Mouse (Mus musculus) limb, embryonic 10.5 days (tissue): ENCODE measurements at regions not wholly inside any gene's neighbourhood (a gene's known extent, or its start where the extent isn't known, plus 50 kb on each side); places are given as distances from the start of the nearest gene placed in this dataset.

Source experiments
- DNase-seq: peaks from one replicate; pipeline ENCODE4 v3.0.0-alpha.2; 2017; ENCODE audit warnings: low spot score
- H3K27ac ChIP-seq: fragments of 300-500 bp; sonication (generic); 2 replicates; pipeline ENCODE4 v1.5.1; 2016; ENCODE audit warnings: mild to moderate bottlenecking
- H3K27me3 ChIP-seq: fragments of 300-500 bp; sonication (generic); 2 replicates; pipeline ENCODE4 v1.6.1; 2016; ENCODE audit warnings: low read depth, mild to moderate bottlenecking; ENCODE audit not compliant: poor library complexity, severe bottlenecking
- H3K36me3 ChIP-seq: fragments of 300-500 bp; sonication (generic); 2 replicates; pipeline ENCODE4 v1.6.1; 2016; ENCODE audit warnings: mild to moderate bottlenecking, moderate library complexity
- H3K4me1 ChIP-seq: fragments of 300-500 bp; sonication (generic); 2 replicates; pipeline ENCODE4 v1.6.1; 2016
- H3K4me3 ChIP-seq: fragments of 300-500 bp; sonication (generic); 2 replicates; pipeline ENCODE4 v1.5.1; 2016; ENCODE audit warnings: mild to moderate bottlenecking, moderate library complexity
- H3K9me3 ChIP-seq: fragments of 300-500 bp; sonication (generic); replicated peaks from 2 replicates; pipeline ENCODE4 v1.6.1; 2016; ENCODE audit warnings: mild to moderate bottlenecking
- WGBS: fragments of 180-500 bp; shearing (Covaris S2); methylation state at CpG from one replicate; pipeline ENCODE4 v1.1.7; 2016; 5-methylcytosine and 5-hydroxymethylcytosine counted together

- WGBS: 77% methylated on average over 5 of the region's 5 CpGs
- Histone ChIP-seq H3K4me1 (peaks cover 5% of the 10 kb centered on the region), H3K4me3 (no peak overlapping the region), H3K9me3 (no peaks in the 10 kb centered on the region), H3K36me3 (no peaks in the 10 kb centered on the region), H3K27me3 (no peaks in the 10 kb centered on the region), H3K27ac (no peak overlapping the region)
- DNase-seq: no peak
Observed at GRCm38 (mm10) chr15:56817204-56818157, 659.9 kb downstream of the Slc22a22 start.

GRCm38 (mm10) chr15:56813876-56814275 lies 663.5 kb downstream of the Slc22a22 start:
- WGBS: 16% methylated on average over 5 of the region's 5 CpGs
- no peaks in the 10 kb centered on the region for H3K9me3 ChIP-seq
- no peaks in the 10 kb centered on the region for H3K27me3 ChIP-seq
- H3K36me3 ChIP-seq: no peaks in the 10 kb centered on the region
- no peak overlapping the region for H3K4me3 ChIP-seq
- H3K27ac ChIP-seq: no peak overlapping the region
- DNase-seq: no peak
- peaks cover 10% of the 10 kb centered on the region for H3K4me1 ChIP-seq

GRCm38 (mm10) chr15:56810151-56810550 lies 667.3 kb downstream of the Slc22a22 start:
- DNase-seq: peak; percentile 31
- WGBS: 42% methylated on average over 13 of the region's 13 CpGs
- Histone ChIP-seq H3K36me3 (no peaks in the 10 kb centered on the region), H3K27ac (no peak overlapping the region), H3K27me3 (no peaks in the 10 kb centered on the region), H3K4me1 (peaks cover 17% of the 10 kb centered on the region), H3K4me3 (no peak overlapping the region), H3K9me3 (no peaks in the 10 kb centered on the region)

DNA sequence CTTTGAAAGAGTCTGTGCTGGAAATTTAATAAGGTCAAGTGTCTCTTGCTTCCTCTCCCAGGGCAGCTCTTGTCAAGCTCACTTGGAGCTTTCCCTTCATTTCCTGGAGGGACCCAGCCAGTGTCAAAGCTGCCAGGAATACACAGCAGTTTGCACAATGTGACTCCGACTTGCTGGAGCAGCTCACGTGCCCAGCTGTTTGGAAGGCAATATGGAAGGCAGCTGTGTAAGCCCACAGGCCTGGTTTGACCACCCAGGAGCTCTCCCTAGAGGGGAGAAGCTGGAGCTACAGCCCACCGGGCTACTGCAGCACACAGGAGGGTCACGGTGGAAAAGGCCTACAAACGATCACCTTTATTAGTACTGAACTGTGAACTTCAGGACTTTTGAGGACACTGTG lies 669.8 kb downstream of the Slc22a22 start:
- Histone ChIP-seq H3K4me1 (peaks cover 12% of the 10 kb centered on the region; the same call in 1 of the 2 replicates), H3K9me3 (no peaks in the 10 kb centered on the region)
- 39% methylated on average over 5 of the region's 5 CpGs for WGBS

GRCm38 (mm10) chr15:56801933-56802332 lies 675.5 kb downstream of the Slc22a22 start:
- H3K27me3 ChIP-seq: no peaks in the 10 kb centered on the region
- DNase-seq: no peak
- WGBS: 93% methylated on average over 2 of the region's 2 CpGs

More for the DNA sequence above, 669.8 kb downstream of the Slc22a22 start:
- no peaks in the 10 kb centered on the region for H3K36me3 ChIP-seq
- H3K27ac ChIP-seq: peak overlapping the region; percentile 39; the same call in 1 of the 2 replicates
- H3K4me3 ChIP-seq: no peak overlapping the region
- no peaks in the 10 kb centered on the region for H3K27me3 ChIP-seq
- DNase-seq: peak; percentile 63

DNA sequence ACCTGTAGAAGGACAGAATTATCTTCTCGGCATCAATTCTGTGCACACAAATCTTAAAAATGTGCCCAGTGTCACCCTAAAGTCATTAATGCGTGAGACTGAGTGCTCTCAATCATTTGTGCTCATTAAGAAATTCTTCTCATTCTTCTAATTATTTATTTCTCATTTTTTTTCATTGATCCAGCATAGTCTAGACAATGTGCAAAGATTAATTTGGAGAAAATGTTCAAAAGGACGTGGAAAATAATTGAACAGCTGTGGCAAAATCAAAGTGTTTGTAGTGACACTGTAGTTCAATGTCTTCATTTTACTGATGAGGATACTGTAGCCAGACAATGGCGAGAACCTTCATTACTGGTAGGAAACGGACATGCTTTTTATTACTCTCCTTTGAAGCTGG lies 702.0 kb downstream of the Slc22a22 start:
- no peaks in the 10 kb centered on the region for H3K9me3 ChIP-seq
- H3K27ac ChIP-seq: no peak overlapping the region
- DNase-seq: no peak
- 61% methylated on average over 5 of the region's 5 CpGs for WGBS
- no peaks in the 10 kb centered on the region for H3K36me3 ChIP-seq
- H3K27me3 ChIP-seq: no peaks in the 10 kb centered on the region
- H3K4me3 ChIP-seq: no peak overlapping the region
- no peaks in the 10 kb centered on the region for H3K4me1 ChIP-seq

More at GRCm38 (mm10) chr15:56801933-56802332, 675.5 kb downstream of the Slc22a22 start:
- Histone ChIP-seq H3K9me3 (no peaks in the 10 kb centered on the region), H3K4me1 (peaks cover under 1% of the 10 kb centered on the region; the same call in 1 of the 2 replicates), H3K4me3 (no peak overlapping the region), H3K27ac (no peak overlapping the region), H3K36me3 (no peaks in the 10 kb centered on the region)

GRCm38 (mm10) chr15:56774648-56775393 lies 702.6 kb downstream of the Slc22a22 start:
- Histone ChIP-seq H3K4me3 (no peak overlapping the region), H3K27ac (no peak overlapping the region), H3K36me3 (no peaks in the 10 kb centered on the region), H3K27me3 (no peaks in the 10 kb centered on the region), H3K9me3 (no peaks in the 10 kb centered on the region), H3K4me1 (no peaks in the 10 kb centered on the region)
- WGBS: 22% methylated on average over 9 of the region's 9 CpGs
- DNase-seq: no peak

DNA sequence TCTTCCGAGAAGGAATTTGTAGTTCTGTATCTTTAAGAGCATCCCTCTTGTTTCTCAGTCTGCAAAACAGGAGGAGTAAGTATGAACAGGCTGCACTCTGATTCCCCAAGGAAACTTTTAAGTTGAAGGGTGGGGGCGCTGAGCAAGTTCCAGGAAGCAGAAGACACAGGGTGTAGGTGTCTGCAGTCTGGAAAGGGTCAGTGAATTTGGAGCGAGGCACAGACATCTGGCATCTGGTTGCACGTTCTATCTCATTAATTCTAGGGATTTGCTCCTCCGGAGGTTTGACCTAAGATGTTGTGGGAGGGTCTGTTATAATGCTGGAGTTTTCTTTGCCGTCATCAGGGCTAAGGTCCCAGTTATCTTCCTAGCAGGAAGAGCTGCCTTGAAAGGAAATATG lies 711.1 kb downstream of the Slc22a22 start:
- DNase-seq: no peak
- 42% methylated on average over 6 of the region's 6 CpGs for WGBS
- H3K4me3 ChIP-seq: no peak overlapping the region
- H3K27me3 ChIP-seq: no peaks in the 10 kb centered on the region
- no peaks in the 10 kb centered on the region for H3K36me3 ChIP-seq
- no peaks in the 10 kb centered on the region for H3K9me3 ChIP-seq
- no peak overlapping the region for H3K27ac ChIP-seq
- H3K4me1 ChIP-seq: peaks cover 12% of the 10 kb centered on the region

DNA sequence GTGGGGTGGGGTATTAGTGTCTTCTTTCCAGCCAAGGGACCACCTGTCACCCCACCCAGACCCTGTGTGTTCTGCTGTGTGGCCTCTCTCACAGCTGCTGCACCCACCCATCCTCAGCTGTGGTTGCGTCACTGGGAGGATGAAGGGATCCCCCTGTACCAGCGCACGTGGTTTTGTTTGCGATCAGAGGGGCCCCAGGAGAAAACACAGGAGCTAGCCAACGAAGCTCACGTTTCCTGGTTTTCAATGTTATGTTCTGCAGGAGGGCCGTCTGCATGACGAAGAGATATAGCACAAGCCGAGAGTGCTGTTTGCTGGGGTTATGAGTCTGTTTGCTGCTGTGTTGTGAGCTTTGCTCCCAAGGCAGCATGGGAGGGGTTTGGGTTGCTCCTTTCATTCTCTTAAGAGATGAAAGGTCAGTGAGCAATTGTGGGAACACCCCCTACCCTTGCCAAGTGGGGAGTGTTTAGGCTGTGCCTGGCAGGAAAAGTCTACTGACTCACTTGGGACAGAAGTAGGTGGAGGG lies 712.4 kb downstream of the Slc22a22 start:
- Histone ChIP-seq H3K27ac (0 out of 2 replicates have a peak overlapping the region, but pooled peaks have one; percentile 30), H3K27me3 (no peaks in the 10 kb centered on the region), H3K4me3 (no peak overlapping the region), H3K36me3 (no peaks in the 10 kb centered on the region), H3K9me3 (no peaks in the 10 kb centered on the region), H3K4me1 (peaks cover 12% of the 10 kb centered on the region)
- WGBS: 35% methylated on average over 9 of the region's 9 CpGs
- DNase-seq: no peak

DNA sequence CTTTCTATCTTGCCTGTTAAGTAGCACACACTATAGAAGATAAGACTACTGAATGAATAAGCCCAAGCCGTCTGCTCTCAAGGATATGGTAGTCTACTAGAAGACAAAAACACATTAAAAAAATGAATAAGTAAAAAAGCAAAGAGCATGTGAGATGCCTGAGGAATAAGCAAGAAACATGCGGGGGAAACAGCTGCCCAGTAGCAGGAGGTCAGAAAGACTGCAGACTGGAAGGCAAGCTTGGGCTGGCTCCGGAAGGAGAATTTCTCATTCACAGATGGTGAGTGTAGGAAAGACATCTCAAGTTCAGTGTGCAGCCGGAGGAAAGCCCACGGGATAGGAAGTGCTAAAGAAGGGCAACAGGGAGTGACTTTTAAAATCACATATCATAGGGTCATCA lies 713.4 kb downstream of the Slc22a22 start:
- DNase-seq: no peak
- Histone ChIP-seq H3K4me3 (no peak overlapping the region), H3K9me3 (no peaks in the 10 kb centered on the region), H3K27ac (no peak overlapping the region), H3K36me3 (no peaks in the 10 kb centered on the region), H3K27me3 (no peaks in the 10 kb centered on the region), H3K4me1 (peaks cover 12% of the 10 kb centered on the region)
- 71% methylated on average over 5 of the region's 5 CpGs for WGBS

- 78% methylated on average over 1 of the region's 1 CpGs for WGBS
- DNase-seq: no peak
- H3K27me3 ChIP-seq: no peaks in the 10 kb centered on the region
- no peaks in the 10 kb centered on the region for H3K36me3 ChIP-seq
- H3K4me1 ChIP-seq: peaks cover 8% of the 10 kb centered on the region
- H3K4me3 ChIP-seq: no peak overlapping the region
- H3K27ac ChIP-seq: no peak overlapping the region
- H3K9me3 ChIP-seq: no peaks in the 10 kb centered on the region
Observed at GRCm38 (mm10) chr15:56746698-56747097, 730.7 kb downstream of the Slc22a22 start.

- Histone ChIP-seq H3K4me1 (peaks cover 8% of the 10 kb centered on the region), H3K4me3 (no peak overlapping the region), H3K9me3 (no peaks in the 10 kb centered on the region), H3K27me3 (no peaks in the 10 kb centered on the region), H3K36me3 (no peaks in the 10 kb centered on the region), H3K27ac (no peak overlapping the region)
- 29% methylated on average over 4 of the region's 4 CpGs for WGBS
- no peak for DNase-seq
Observed at GRCm38 (mm10) chr15:56744915-56745314, 732.5 kb downstream of the Slc22a22 start.
